Mouse (Mus musculus) naive thymus-derived CD4-positive, alpha-beta T cell, adult 5 months (primary cell): ENCODE results near the gene Pros1. TPM values are rescaled to one million over a fixed set of nuclear protein-coding genes. Genes with fewer than 3 reads are reported as not detected.

Experiments
- polyA plus RNA-seq: library from polyadenylated mRNA; unstranded; fragments of 100-300 nt; shearing (Covaris generic); gene quantifications from one replicate; pipeline ENCODE4 v1.2.1, GENCODE M21; 2017

Pros1 gene
- 1.1 TPM for polyA plus RNA-seq

DNA sequence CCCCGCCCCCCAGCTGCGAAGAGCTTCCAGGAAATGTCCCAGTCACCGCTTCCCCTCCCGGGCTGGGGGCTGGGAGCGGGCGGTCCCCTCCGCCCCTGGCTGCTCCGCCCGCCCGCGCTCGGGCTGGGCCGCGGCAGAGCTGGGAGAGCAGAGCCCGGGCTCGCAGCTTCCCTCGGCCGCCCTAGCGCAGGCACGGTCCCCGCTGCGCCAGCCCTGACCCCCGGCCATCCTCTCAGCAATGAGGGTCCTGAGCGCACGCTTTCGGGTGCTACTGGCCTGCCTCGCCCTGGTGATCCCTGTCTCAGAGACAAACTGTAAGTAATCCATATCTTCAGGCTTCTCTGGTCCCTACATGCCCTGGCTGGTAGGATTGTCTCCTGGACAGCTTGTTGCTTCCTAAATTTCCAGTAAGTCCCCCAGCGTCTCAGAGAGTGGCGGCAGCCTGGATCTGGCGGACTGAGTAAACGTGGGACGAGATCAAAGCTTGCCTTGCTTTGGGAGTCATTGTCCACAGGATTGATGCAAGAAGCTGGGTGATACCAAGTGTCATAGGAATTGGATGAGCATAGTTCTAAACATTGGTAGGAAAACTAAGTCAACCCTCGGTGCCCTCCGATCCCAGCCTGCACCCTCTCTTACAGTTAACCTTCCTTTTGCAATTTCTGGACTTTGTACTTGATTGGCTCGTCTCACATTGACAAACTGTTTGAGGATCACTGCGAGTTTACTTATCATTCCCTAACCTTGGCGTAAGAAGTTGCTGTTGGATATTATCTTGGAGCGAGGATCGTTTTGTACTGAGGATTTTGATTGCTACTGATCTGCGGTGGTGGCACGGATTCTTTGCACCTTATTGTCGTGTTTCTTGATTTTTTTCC is at the start of gene Pros1:
TSS of gene Pros1 (plus strand) at position 117 of the 878 bp plus-strand sequence.

DNA sequence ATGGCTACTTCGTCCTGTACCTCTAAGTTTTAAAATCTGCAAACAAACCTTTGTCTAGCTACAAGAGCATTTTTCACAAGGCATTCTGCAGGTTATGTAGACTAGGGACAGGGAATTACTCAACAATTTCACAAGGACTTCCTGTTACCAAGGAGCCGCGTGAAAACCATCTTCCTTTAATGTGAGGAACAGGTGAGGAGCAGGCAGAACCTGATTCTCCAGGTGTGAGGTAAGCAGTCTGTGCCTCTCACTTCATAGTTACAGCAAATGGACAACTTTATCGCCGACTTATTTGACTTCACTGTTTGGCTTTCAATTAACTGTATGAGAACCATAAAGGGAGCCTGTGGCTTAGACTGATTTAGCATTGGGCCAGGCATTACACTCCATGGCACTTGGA is 39.6 kb upstream of the Pros1 start, which contains the start of gene Stx19:
TSS of gene Stx19 (plus strand) at position 186 of the 400 bp plus-strand sequence.

DNA sequence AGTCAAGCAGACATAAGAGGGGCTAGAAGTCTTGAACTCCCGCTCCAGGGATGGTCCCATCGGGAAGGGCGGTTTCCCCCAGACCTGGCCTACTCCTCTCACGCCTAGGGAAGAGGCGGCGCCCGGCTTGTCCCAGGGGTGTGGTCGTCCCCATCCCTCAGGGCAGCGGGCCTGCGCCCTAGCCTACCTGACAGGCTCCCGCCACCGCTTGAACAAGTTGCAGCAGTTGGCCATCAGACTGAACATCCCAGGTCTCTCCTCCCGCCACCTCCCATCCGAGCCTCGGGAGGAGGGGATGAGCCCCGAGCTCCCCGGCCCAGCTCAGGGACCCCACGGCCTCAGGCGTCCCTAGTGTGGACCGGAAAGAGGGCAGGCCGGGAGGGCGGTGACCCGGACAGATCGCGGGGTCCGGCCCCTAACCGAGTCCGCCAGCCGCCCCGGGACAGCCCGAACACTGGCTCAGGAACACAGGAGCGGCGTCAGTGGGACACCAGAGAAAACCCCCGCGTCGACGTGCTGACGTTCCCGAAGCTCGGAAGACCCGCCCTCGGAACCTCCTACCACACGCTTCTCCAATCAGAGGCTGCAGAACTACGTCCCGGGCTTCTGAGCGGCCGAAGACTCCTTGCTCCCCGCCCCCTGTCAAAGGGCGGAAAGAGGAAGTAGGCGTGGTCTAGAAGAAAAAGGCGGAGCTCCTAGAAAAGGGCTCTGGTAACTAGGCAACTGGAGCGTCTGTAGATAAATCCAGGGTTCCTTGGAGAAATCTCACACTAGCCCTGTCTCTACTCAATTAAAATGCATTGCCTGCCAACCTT is 7.4 kb upstream of the Pros1 start, which contains the start of gene Arl13b:
TSS of gene Arl13b (minus strand) at position 543 of the 815 bp plus-strand sequence.

Other genes with a start within 250 kb of the Pros1 start
- 9.8 TPM for gene Nsun3, start 67.5 kb upstream of the Pros1 start, polyA plus RNA-seq
- gene Stx19, start 39.6 kb upstream of the Pros1 start, polyA plus RNA-seq = 0.61 TPM
- 12.6 TPM for gene Arl13b, start 7.3 kb upstream of the Pros1 start, polyA plus RNA-seq